Comparison of ENCODE assay signal across 8 mouse cellular contexts in genomic region chr11:74523210-74523951, GRCm38 (mm10).
DNase-seq lines count a peak whose midpoint lies in the region; ATAC-seq and TF ChIP-seq lines count a peak whose summit lies in the region.

No protein-coding gene starts in this region.

- peak overlapping the region; percentile 61 for H3K9ac ChIP-seq in hindbrain, embryonic 15.5 days
- no peak overlapping the region for H3K9ac ChIP-seq in liver, embryonic 15.5 days
- peak overlapping the region; percentile 65 for H3K9ac ChIP-seq in stomach, postnatal 0 days (ENCODE audit: low read length)

- H3K4me2 ChIP-seq in hindbrain, embryonic 15.5 days = peak overlapping the region; percentile 89
- H3K4me2 ChIP-seq in liver, embryonic 15.5 days = peak overlapping the region; percentile 73
- H3K4me2 ChIP-seq in stomach, postnatal 0 days (replicated peaks; ENCODE audit: low read depth) = peak overlapping the region; percentile 93

- H3K9me3 ChIP-seq in E14TG2a.4 (ENCODE audit: low read length) = no peaks in the 10 kb centered on the region
- no peaks in the 10 kb centered on the region for H3K9me3 ChIP-seq in hindbrain, embryonic 15.5 days
- no peaks in the 10 kb centered on the region for H3K9me3 ChIP-seq in liver, embryonic 15.5 days (replicated peaks)
- H3K9me3 ChIP-seq in stomach, postnatal 0 days (ENCODE audit: control insufficient read depth, low read length) = no peaks in the 10 kb centered on the region

- no peak for DNase-seq in stomach, postnatal 0 days (ENCODE audit: low spot score)
- no peak for DNase-seq in gastrocnemius, postnatal 4 days (ENCODE audit: low spot score in 2 of 2)
- no peak for DNase-seq in layer of hippocampus, postnatal 25 days (ENCODE audit: extremely low spot score in 1 of 2, low spot score in 1 of 2)
- DNase-seq in c-Kit-positive CD71-positive TER-119-positive erythroid progenitor cells, embryonic 14.5 days (ENCODE audit: low spot score) = no peak

- WGBS in hindbrain, embryonic 15.5 days = 4% methylated on average over 30 of the region's 30 CpGs
- 9% methylated on average over 30 of the region's 30 CpGs for WGBS in liver, embryonic 15.5 days (ENCODE audit: insufficient replicate concordance)
- 16% methylated on average over 30 of the region's 30 CpGs for WGBS in stomach, postnatal 0 days

- H3K27me3 ChIP-seq in E14TG2a.4 (ENCODE audit: insufficient read depth, low read length) = peaks cover 86% of the 10 kb centered on the region
- peaks cover 9% of the 10 kb centered on the region; the same call in 1 of the 2 replicates for H3K27me3 ChIP-seq in hindbrain, embryonic 15.5 days
- peaks cover 80% of the 10 kb centered on the region for H3K27me3 ChIP-seq in liver, embryonic 15.5 days
- H3K27me3 ChIP-seq in stomach, postnatal 0 days (ENCODE audit: control insufficient read depth, insufficient read depth, low read length) = no peaks in the 10 kb centered on the region; the same call in 1 of the 2 replicates

- no peak for ATAC-seq in hindbrain, embryonic 15.5 days (ENCODE audit: low FRiP score, low read depth)
- ATAC-seq in liver, embryonic 15.5 days (ENCODE audit: insufficient read depth) = no peak
- no peak for ATAC-seq in stomach, postnatal 0 days (ENCODE audit: low FRiP score, low TSS enrichment)

- no peak for TF ChIP-seq CTCF in E14TG2a.4 (conservative IDR thresholded peaks at IDR 0.05; ENCODE audit: low read length)
- TF ChIP-seq CTCF in stomach, postnatal 0 days (IDR thresholded peaks at IDR 0.05; ENCODE audit: low read depth) = no peak

- peaks cover 43% of the 10 kb centered on the region for H3K4me1 ChIP-seq in E14TG2a.4 (replicated peaks; ENCODE audit: low read depth, low read length)
- no peaks in the 10 kb centered on the region for H3K4me1 ChIP-seq in brown adipose tissue, adult 24 weeks (ENCODE audit: control insufficient read depth, insufficient read depth, insufficient read length, low read length)
- H3K4me1 ChIP-seq in hindbrain, embryonic 15.5 days (replicated peaks) = peaks cover 27% of the 10 kb centered on the region
- peaks cover 37% of the 10 kb centered on the region for H3K4me1 ChIP-seq in liver, embryonic 15.5 days (replicated peaks)
- H3K4me1 ChIP-seq in stomach, postnatal 0 days (replicated peaks; ENCODE audit: control insufficient read depth, insufficient read depth) = no peaks in the 10 kb centered on the region

- peak overlapping the region; percentile 79 for H3K4me3 ChIP-seq in E14TG2a.4 (replicated peaks; ENCODE audit: low read length)
- H3K4me3 ChIP-seq in brown adipose tissue, adult 24 weeks (ENCODE audit: insufficient read depth, low read depth, low read length) = peak overlapping the region; percentile 72
- peak overlapping the region; percentile 56 for H3K4me3 ChIP-seq in hindbrain, embryonic 15.5 days
- H3K4me3 ChIP-seq in liver, embryonic 15.5 days (replicated peaks) = peak overlapping the region; percentile 58
- peak overlapping the region; percentile 59 for H3K4me3 ChIP-seq in stomach, postnatal 0 days (ENCODE audit: low read depth, low read length)

- no peak overlapping the region for H3K27ac ChIP-seq in brown adipose tissue, adult 24 weeks (replicated peaks; ENCODE audit: low read depth, low read length)
- H3K27ac ChIP-seq in hindbrain, embryonic 15.5 days (replicated peaks) = no peak overlapping the region
- H3K27ac ChIP-seq in liver, embryonic 15.5 days (replicated peaks) = no peak overlapping the region
- peak overlapping the region; percentile 75 for H3K27ac ChIP-seq in stomach, postnatal 0 days (replicated peaks)

- H3K36me3 ChIP-seq in E14TG2a.4 (ENCODE audit: insufficient read depth, low read length) = no peaks in the 10 kb centered on the region
- H3K36me3 ChIP-seq in hindbrain, embryonic 15.5 days = no peaks in the 10 kb centered on the region
- H3K36me3 ChIP-seq in liver, embryonic 15.5 days (replicated peaks) = no peaks in the 10 kb centered on the region
- no peaks in the 10 kb centered on the region for H3K36me3 ChIP-seq in stomach, postnatal 0 days (ENCODE audit: control insufficient read depth, insufficient read depth, low read length)

- no peak for TF ChIP-seq EP300 in stomach, postnatal 0 days (optimal IDR thresholded peaks at IDR 0.05)
